Mouse (Mus musculus): Measurements from ENCODE around the gene Arpc3.

The Arpc3 gene

GRCm38 (mm10) chr5:122391786-122392180, at the start of gene Arpc3:
Gene Arpc3 (plus strand): TSS chr5:122391878.
- DNase-seq: peak; percentile 92

GRCm38 (mm10) chr5:122342874-122343273, 48.8 kb upstream of the Arpc3 start:
- no peak for DNase-seq

- peak; percentile 38 for DNase-seq
These were observed 47.9 kb upstream of the Arpc3 start for GRCm38 (mm10) chr5:122343768-122344167.

- DNase-seq: peak; percentile 75
These were observed 47.4 kb upstream of the Arpc3 start for GRCm38 (mm10) chr5:122344260-122344659.

GRCm38 (mm10) chr5:122345777-122346176, 45.9 kb upstream of the Arpc3 start:
- DNase-seq: no peak

- DNase-seq: peak; percentile 98
These were observed 37.7 kb upstream of the Arpc3 start, which contains the start of the genes Rad9b and Vps29 for GRCm38 (mm10) chr5:122353807-122354491. Gene Rad9b (minus strand): TSS chr5:122354233. Gene Vps29 (plus strand): TSS chr5:122354369.

- DNase-seq: no peak
These were observed 37.1 kb upstream of the Arpc3 start for GRCm38 (mm10) chr5:122354492-122355067.

GRCm38 (mm10) chr5:122371591-122372191, 20.0 kb upstream of the Arpc3 start, which contains the start of gene Gpn3:
Gene Gpn3 (plus strand): TSS chr5:122371876.
- DNase-seq: no peak

GRCm38 (mm10) chr5:122372192-122372769, 19.4 kb upstream of the Arpc3 start, which contains the start of gene Fam216a:
Gene Fam216a (minus strand): TSS chr5:122372364.
- DNase-seq: peak; percentile 99

GRCm38 (mm10) chr5:122372878-122373277, 18.8 kb upstream of the Arpc3 start:
- DNase-seq: no peak

- DNase-seq: no peak
These were observed 14.4 kb upstream of the Arpc3 start for GRCm38 (mm10) chr5:122377101-122377833.

- no peak for DNase-seq
These were observed 13.5 kb upstream of the Arpc3 start for GRCm38 (mm10) chr5:122378171-122378570.

GRCm38 (mm10) chr5:122379374-122380155, 12.1 kb upstream of the Arpc3 start:
- DNase-seq: peak; percentile 78

- no peak for DNase-seq
These were observed 1.7 kb upstream of the Arpc3 start for GRCm38 (mm10) chr5:122390006-122390405.

- no peak for DNase-seq
These were observed 1.0 kb upstream of the Arpc3 start for GRCm38 (mm10) chr5:122390671-122391070.

GRCm38 (mm10) chr5:122391178-122391785, 396 bp upstream of the Arpc3 start:
- DNase-seq: no peak

GRCm38 (mm10) chr5:122392227-122393004, 738 bp downstream of the Arpc3 start:
- DNase-seq: no peak

GRCm38 (mm10) chr5:122393887-122394286, 2.2 kb downstream of the Arpc3 start:
- peak; percentile 84 for DNase-seq

GRCm38 (mm10) chr5:122396791-122397190, 5.1 kb downstream of the Arpc3 start:
- DNase-seq: peak; percentile 71

- no peak for DNase-seq
These were observed 5.8 kb downstream of the Arpc3 start for GRCm38 (mm10) chr5:122397495-122397894.

GRCm38 (mm10) chr5:122399871-122400270, 8.2 kb downstream of the Arpc3 start:
- DNase-seq: no peak

All from kidney, adult 9 months (tissue).